Mouse (Mus musculus): ENCODE results near the gene Wipf1.

DNA sequence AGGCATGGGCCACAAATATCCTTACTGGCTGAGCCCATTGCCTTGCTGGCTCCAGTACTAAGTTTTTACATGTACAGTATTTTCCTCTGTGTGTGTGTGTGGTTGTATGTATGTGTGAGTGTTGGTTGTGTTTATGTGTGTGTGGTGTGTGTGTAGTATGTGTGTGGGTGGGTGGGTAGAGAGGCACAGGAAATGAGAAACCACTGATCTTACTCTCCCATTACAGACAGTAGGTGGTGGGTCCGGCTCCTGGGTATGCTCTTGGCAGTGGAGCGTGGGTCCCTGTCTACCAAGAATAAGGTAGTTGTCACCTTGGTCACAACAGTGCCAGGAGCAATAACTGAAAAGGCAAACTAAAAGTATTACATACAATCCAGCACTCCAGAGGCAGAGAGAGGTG, 93.7 kb downstream of the Wipf1 start:
- no peak for TF ChIP-seq POLR2A (IDR thresholded peaks at IDR 0.05; ENCODE audit: low read depth, low read length)
- TF ChIP-seq CTCF (conservative IDR thresholded peaks at IDR 0.05; ENCODE audit: insufficient read depth, insufficient read length, low read depth, low read length) = no peak

All from kidney, adult 2 months (tissue).